Comparison of ENCODE assay signal across 10 mouse cellular contexts in genomic region chr17:87387068-87387467, GRCm38 (mm10). TPM values are rescaled to one million over a fixed set of nuclear protein-coding genes. Genes with fewer than 3 reads are reported as not detected.
A peak's percentile ranks its signal among the peaks of the same experiment; 100 is the strongest.
DNase-seq lines count a peak whose midpoint lies in the region; ATAC-seq and TF ChIP-seq lines count a peak whose summit lies in the region.
"Had no signal": no experiment of that assay in that cellular context is flagged by ENCODE, and none has a peak within 500 bp of the region (broad histone marks: within the 10 kb centered on the region; RNA-seq: fewer than 3 reads in every experiment).

No protein-coding gene starts in this region.

- no peak for TF ChIP-seq EP300 in lung, postnatal 0 days (IDR thresholded peaks at IDR 0.05)

- TF ChIP-seq POLR2A in lung, adult 2 months (IDR thresholded peaks at IDR 0.05; ENCODE audit: borderline replicate concordance, extremely low read depth, low read depth, low read length), result no peak

- H3K27me3 ChIP-seq in lung, postnatal 0 days (replicated peaks; ENCODE audit: insufficient read depth, low read length), result no peaks in the 10 kb centered on the region
- H3K27me3 ChIP-seq in heart, embryonic 16.5 days (ENCODE audit: control insufficient read depth, insufficient read depth, low read length), result no peaks in the 10 kb centered on the region

- WGBS in lung, postnatal 0 days, result 42% methylated on average over 3 of the region's 5 CpGs
- 57% methylated on average over 5 of the region's 5 CpGs for WGBS in lung, adult 2 months
- WGBS in heart, embryonic 16.5 days, result 16% methylated on average over 5 of the region's 5 CpGs

- no peaks in the 10 kb centered on the region for H3K36me3 ChIP-seq in lung, postnatal 0 days (ENCODE audit: insufficient read depth, low read length)
- H3K36me3 ChIP-seq in heart, embryonic 16.5 days (ENCODE audit: control insufficient read depth, insufficient read depth), result no peaks in the 10 kb centered on the region
- H3K36me3 ChIP-seq: embryonic facial prominence, embryonic 13.5 days had no signal

- no peak overlapping the region for H3K4me3 ChIP-seq in lung, postnatal 0 days (ENCODE audit: low read depth, low read length)
- H3K4me3 ChIP-seq in lung, adult 2 months (replicated peaks; ENCODE audit: extremely low read depth, low read depth, low read length), result no peak overlapping the region
- no peak overlapping the region for H3K4me3 ChIP-seq in heart, embryonic 16.5 days (ENCODE audit: low read length)
- H3K4me3 ChIP-seq: embryonic facial prominence, embryonic 13.5 days had no signal

- H3K9ac ChIP-seq in lung, postnatal 0 days (replicated peaks; ENCODE audit: low read depth), result no peak overlapping the region
- H3K9ac ChIP-seq in heart, embryonic 16.5 days (ENCODE audit: low read length), result no peak overlapping the region
- H3K9ac ChIP-seq: embryonic facial prominence, embryonic 13.5 days had no signal

- H3K27ac ChIP-seq in lung, postnatal 0 days (ENCODE audit: low read length), result no peak overlapping the region
- no peak overlapping the region for H3K27ac ChIP-seq in heart, embryonic 16.5 days (ENCODE audit: low read length)
- H3K27ac ChIP-seq: embryonic facial prominence, embryonic 13.5 days had no signal

- H3K4me2 ChIP-seq in lung, postnatal 0 days (replicated peaks; ENCODE audit: low read depth, low read length), result no peak overlapping the region
- no peak overlapping the region for H3K4me2 ChIP-seq in heart, embryonic 16.5 days (ENCODE audit: low read depth, low read length)
- H3K4me2 ChIP-seq: embryonic facial prominence, embryonic 13.5 days; liver, embryonic 11.5 days had no signal

- TF ChIP-seq CTCF in lung, postnatal 0 days (IDR thresholded peaks at IDR 0.05), result no peak
- no peak for TF ChIP-seq CTCF in lung, adult 2 months (IDR thresholded peaks at IDR 0.05; ENCODE audit: insufficient read depth, low read length)

- ATAC-seq in lung, postnatal 0 days, result peak; percentile 18
- 0 out of 2 replicates have a peak, but pooled peaks have one; percentile 68 for ATAC-seq in heart, embryonic 16.5 days (replicated peaks; ENCODE audit: extremely low read depth, insufficient read depth, low FRiP score)
- ATAC-seq in megakaryocyte, adult 5-6 weeks (ENCODE audit: poor library complexity, severe bottlenecking), result peak; percentile 18; the same call in 1 of the 2 replicates

- no peaks in the 10 kb centered on the region for H3K9me3 ChIP-seq in lung, postnatal 0 days (ENCODE audit: low read length)
- H3K9me3 ChIP-seq in heart, embryonic 16.5 days (replicated peaks; ENCODE audit: control insufficient read depth, low read length), result no peaks in the 10 kb centered on the region
- H3K9me3 ChIP-seq: embryonic facial prominence, embryonic 13.5 days had no signal

- DNase-seq in adrenal gland, postnatal 10 days, result peak; percentile 65
- DNase-seq in adrenal gland, postnatal 4 days (ENCODE audit: low spot score in 2 of 2), result no peak
- DNase-seq in lung, postnatal 0 days (ENCODE audit: low spot score), result no peak
- no peak for DNase-seq in lung, adult 2 months
- no peak for DNase-seq in layer of hippocampus, adult 8-10 months (ENCODE audit: low spot score in 2 of 2)
- no peak for DNase-seq in cerebellum, adult 9-11 months

- H3K4me1 ChIP-seq in lung, postnatal 0 days (ENCODE audit: insufficient read depth, low read depth, low read length), result no peaks in the 10 kb centered on the region
- H3K4me1 ChIP-seq in lung, adult 2 months (ENCODE audit: control insufficient read depth, insufficient read depth, low read length), result 0 out of 2 replicates have a peak, but pooled peaks cover 4% of the 10 kb centered on the region
- H3K4me1 ChIP-seq in heart, embryonic 16.5 days (ENCODE audit: control insufficient read depth, insufficient read depth, low read length), result peaks cover 11% of the 10 kb centered on the region

RNA-seq across cellular contexts. Expression of gene Stpg4, which starts 40.5 kb away (rescaled TPM):
- total RNA-seq in adrenal gland, postnatal 10 days (2021), result not detected
- total RNA-seq in adrenal gland, postnatal 4 days (2021), result under 1 TPM in 1 of 2 experiments, not detected in 1; 0.51 TPM
- not detected in 2 replicates for polyA plus RNA-seq in lung, postnatal 0 days (2015; fragmentation: Nextera tagmentation; extraction: Ambion mirVana)
- not detected in 2 replicates for polyA plus RNA-seq in lung, adult 2 months (2012; rRNA removed)
- polyA plus RNA-seq in heart, embryonic 16.5 days (2015; fragmentation: Nextera tagmentation; extraction: Ambion mirVana), result not detected in 2 replicates
- total RNA-seq in megakaryocyte, adult 5-6 weeks (2015), result not detected in 2 replicates
- total RNA-seq in megakaryocyte, adult 5-6 weeks (2017), result not detected in 2 replicates
- not detected for total RNA-seq in layer of hippocampus, adult 8-10 months (2022)
- polyA plus RNA-seq: embryonic facial prominence, embryonic 13.5 days; liver, embryonic 11.5 days had no signal

RNA-seq across cellular contexts. Expression of gene Calm2, which starts 59.7 kb away (rescaled TPM):
- total RNA-seq in adrenal gland, postnatal 10 days (2021), result 100 to 1,000 TPM; 380 to 407 TPM
- total RNA-seq in adrenal gland, postnatal 4 days (2021), result 100 to 1,000 TPM; 558 to 566 TPM
- polyA plus RNA-seq in lung, postnatal 0 days (2015; fragmentation: Nextera tagmentation; extraction: Ambion mirVana), result 867 and 887 TPM in 2 replicates
- 38.8 and 85.2 TPM in 2 replicates for polyA plus RNA-seq in lung, adult 2 months (2012; rRNA removed)
- polyA plus RNA-seq in heart, embryonic 16.5 days (2015; fragmentation: Nextera tagmentation; extraction: Ambion mirVana), result 540 and 580 TPM in 2 replicates
- total RNA-seq in megakaryocyte, adult 5-6 weeks (2015), result 594 and 654 TPM in 2 replicates
- 1,417 and 1,603 TPM in 2 replicates for total RNA-seq in megakaryocyte, adult 5-6 weeks (2017)
- 1,000 to 10,000 TPM; 1,941 to 2,151 (median 2,040) TPM for total RNA-seq in layer of hippocampus, adult 8-10 months (2022)

Comparison
In these comparisons a context has a peak if more than half of its experiments do, and no peak if none do; other contexts are left out.
1. ATAC-seq: peak in every context shown above with its lines; median percentile 68 in heart, embryonic 16.5 days; 18 in lung, postnatal 0 days; 18 in megakaryocyte, adult 5-6 weeks.